Mouse (Mus musculus): ENCODE data around the gene Plekhj1. TPM values are rescaled to one million over a fixed set of nuclear protein-coding genes. Genes with fewer than 3 reads are reported as not detected.

Gene Plekhj1
- polyA plus RNA-seq, 1 experiment from 2014 or later: 142 TPM

- no peaks in the 10 kb centered on the region for H3K27me3 ChIP-seq (ENCODE audit: control insufficient read depth, insufficient read depth, low read length)
- peak overlapping the region; percentile 88 for H3K4me3 ChIP-seq (ENCODE audit: low read depth, low read length)
- DNase-seq (ENCODE audit: low spot score) (no peak), ATAC-seq (ENCODE audit: low FRiP score) (no peak)
- peak overlapping the region; percentile 89; the same call in 1 of the 2 replicates for H3K9ac ChIP-seq (ENCODE audit: low read depth, low read length)
- H3K27ac ChIP-seq (ENCODE audit: low read depth, low read length): no peak overlapping the region
- no peaks in the 10 kb centered on the region for H3K36me3 ChIP-seq (ENCODE audit: control insufficient read depth, insufficient read depth, low read length)
- no peaks in the 10 kb centered on the region for H3K9me3 ChIP-seq (ENCODE audit: control insufficient read depth, low read length)
- 87% methylated on average over 10 of the region's 10 CpGs for WGBS
- H3K4me2 ChIP-seq (replicated peaks; ENCODE audit: low read depth, low read length): peak overlapping the region; percentile 81
- H3K4me1 ChIP-seq (replicated peaks; ENCODE audit: control insufficient read depth, insufficient read depth, low read length): peaks cover 15% of the 10 kb centered on the region; the same call in 1 of the 2 replicates
Measured at GRCm38 (mm10) chr10:80827870-80828420, 29.5 kb upstream of the Plekhj1 start.

DNA sequence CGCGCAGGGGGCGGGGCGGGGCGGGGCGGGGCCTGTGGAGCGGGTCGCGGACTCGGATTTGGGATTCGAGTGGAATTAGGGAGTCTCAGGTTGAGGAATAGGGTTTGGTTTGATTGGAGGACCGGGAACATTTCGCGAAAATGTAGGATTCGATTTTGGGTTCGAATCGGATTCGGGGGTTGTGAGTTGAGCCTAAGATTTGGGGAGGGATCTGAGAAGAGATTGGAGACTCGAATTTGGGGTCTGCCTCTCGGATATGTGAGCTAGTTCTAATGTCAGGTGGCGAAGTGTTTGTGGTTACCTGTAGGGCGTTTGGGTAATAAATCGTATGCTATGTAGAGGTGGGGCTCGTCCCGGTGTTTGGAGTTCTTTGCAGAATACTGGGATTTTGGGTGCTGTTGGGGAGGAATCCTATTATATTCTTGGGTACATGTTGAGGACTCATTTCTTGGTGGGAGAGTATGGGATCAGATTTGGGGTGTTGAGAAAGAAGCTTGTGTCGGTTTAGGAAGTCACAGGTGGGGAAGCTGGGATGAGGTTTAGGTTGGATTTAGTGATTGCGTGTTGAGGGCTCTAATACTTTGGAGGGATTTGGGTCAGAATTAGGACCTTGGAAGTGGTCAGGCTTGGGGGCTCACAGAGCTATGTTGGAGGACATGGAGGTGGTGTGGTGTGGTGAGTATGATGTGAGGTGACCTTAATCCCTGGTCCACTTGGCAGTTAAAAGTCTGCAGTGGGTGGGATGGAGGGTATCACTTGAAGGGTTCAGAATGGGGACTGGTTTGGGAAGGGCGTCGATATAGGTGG is 28.8 kb upstream of the Plekhj1 start:
- H3K27ac ChIP-seq (ENCODE audit: low read depth, low read length): peak overlapping the region; percentile 80; the same call in 1 of the 2 replicates
- DNase-seq (ENCODE audit: low spot score) (no peak), ATAC-seq (ENCODE audit: low FRiP score) (no peak)
- H3K9ac ChIP-seq (ENCODE audit: low read depth, low read length): peak overlapping the region; percentile 89
- peak overlapping the region; percentile 81 for H3K4me2 ChIP-seq (replicated peaks; ENCODE audit: low read depth, low read length)
- no peaks in the 10 kb centered on the region for H3K9me3 ChIP-seq (ENCODE audit: control insufficient read depth, low read length)
- H3K36me3 ChIP-seq (ENCODE audit: control insufficient read depth, insufficient read depth, low read length): no peaks in the 10 kb centered on the region
- no peaks in the 10 kb centered on the region for H3K27me3 ChIP-seq (ENCODE audit: control insufficient read depth, insufficient read depth, low read length)
- WGBS: 11% methylated on average over 27 of the region's 29 CpGs
- H3K4me3 ChIP-seq (ENCODE audit: low read depth, low read length): peak overlapping the region; percentile 88
- peaks cover 12% of the 10 kb centered on the region; the same call in 1 of the 2 replicates for H3K4me1 ChIP-seq (replicated peaks; ENCODE audit: control insufficient read depth, insufficient read depth, low read length)

GRCm38 (mm10) chr10:80826151-80827062 is 28.0 kb upstream of the Plekhj1 start, which contains the start of gene Oaz1:
Oaz1 (plus strand) TSS chr10:80826656.
- Histone ChIP-seq H3K4me3 (ENCODE audit: low read depth, low read length) (peak within 1 kb of the TSS; percentile 88), H3K27ac (ENCODE audit: low read depth, low read length) (peak within 1 kb of the TSS; percentile 80), H3K9ac (ENCODE audit: low read depth, low read length) (peak within 1 kb of the TSS; percentile 89), H3K9me3 (ENCODE audit: control insufficient read depth, low read length) (no peaks in the 10 kb centered on the region), H3K36me3 (ENCODE audit: control insufficient read depth, insufficient read depth, low read length) (no peaks in the 10 kb centered on the region), H3K4me2 (replicated peaks; ENCODE audit: low read depth, low read length) (peak within 1 kb of the TSS; percentile 81), H3K27me3 (ENCODE audit: control insufficient read depth, insufficient read depth, low read length) (no peaks in the 10 kb centered on the region), H3K4me1 (replicated peaks; ENCODE audit: control insufficient read depth, insufficient read depth, low read length) (peaks cover 12% of the 10 kb centered on the region; the same call in 1 of the 2 replicates)
- ATAC-seq (ENCODE audit: low FRiP score): peak; percentile 97
- WGBS: under 1% methylated on average over 78 of the region's 82 CpGs
- DNase-seq (ENCODE audit: low spot score): peak; percentile 99

- no peak for DNase-seq (ENCODE audit: low spot score)
- Histone ChIP-seq H3K36me3 (ENCODE audit: control insufficient read depth, insufficient read depth, low read length) (no peaks in the 10 kb centered on the region), H3K4me1 (replicated peaks; ENCODE audit: control insufficient read depth, insufficient read depth, low read length) (peaks cover 10% of the 10 kb centered on the region; the same call in 1 of the 2 replicates), H3K27me3 (ENCODE audit: control insufficient read depth, insufficient read depth, low read length) (no peaks in the 10 kb centered on the region), H3K27ac (ENCODE audit: low read depth, low read length) (no peak overlapping the region), H3K4me3 (ENCODE audit: low read depth, low read length) (no peak overlapping the region), H3K4me2 (replicated peaks; ENCODE audit: low read depth, low read length) (no peak overlapping the region), H3K9ac (ENCODE audit: low read depth, low read length) (no peak overlapping the region), H3K9me3 (ENCODE audit: control insufficient read depth, low read length) (no peaks in the 10 kb centered on the region)
- ATAC-seq (ENCODE audit: low FRiP score): no peak
- WGBS: 73% methylated on average over 2 of the region's 2 CpGs
Measured at GRCm38 (mm10) chr10:80824827-80825226, 26.4 kb upstream of the Plekhj1 start.

- no peaks in the 10 kb centered on the region for H3K9me3 ChIP-seq (ENCODE audit: control insufficient read depth, low read length)
- WGBS: 65% methylated on average over 8 of the region's 8 CpGs
- H3K4me3 ChIP-seq (ENCODE audit: low read depth, low read length): no peak overlapping the region
- no peak overlapping the region for H3K27ac ChIP-seq (ENCODE audit: low read depth, low read length)
- no peak overlapping the region for H3K9ac ChIP-seq (ENCODE audit: low read depth, low read length)
- no peaks in the 10 kb centered on the region for H3K27me3 ChIP-seq (ENCODE audit: control insufficient read depth, insufficient read depth, low read length)
- DNase-seq (ENCODE audit: low spot score) (no peak), ATAC-seq (ENCODE audit: low FRiP score) (no peak)
- H3K4me1 ChIP-seq (replicated peaks; ENCODE audit: control insufficient read depth, insufficient read depth, low read length): peaks cover 5% of the 10 kb centered on the region; the same call in 1 of the 2 replicates
- no peaks in the 10 kb centered on the region for H3K36me3 ChIP-seq (ENCODE audit: control insufficient read depth, insufficient read depth, low read length)
- no peak overlapping the region for H3K4me2 ChIP-seq (replicated peaks; ENCODE audit: low read depth, low read length)
Measured at GRCm38 (mm10) chr10:80823847-80824643, 25.6 kb upstream of the Plekhj1 start.

DNA sequence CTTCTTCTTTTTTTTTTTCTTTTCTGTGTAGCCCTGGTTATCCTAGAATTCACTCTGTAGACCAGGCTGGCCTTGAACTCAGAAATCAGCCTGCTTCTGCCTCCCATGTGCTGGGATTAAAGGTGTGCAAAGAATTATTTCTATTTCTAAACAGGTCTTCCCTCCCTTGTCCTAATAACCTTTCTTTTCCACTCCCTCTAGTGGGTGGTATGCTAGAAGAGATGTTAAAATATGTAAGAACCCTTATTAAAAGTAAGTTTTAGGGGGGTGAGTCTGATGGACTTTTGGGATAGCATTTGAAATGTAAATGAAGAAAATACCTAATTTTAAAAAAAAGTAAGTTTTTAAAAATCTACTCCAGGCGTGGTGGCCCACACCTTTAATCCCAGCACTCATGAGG is 24.9 kb upstream of the Plekhj1 start:
- H3K9me3 ChIP-seq (ENCODE audit: control insufficient read depth, low read length): no peaks in the 10 kb centered on the region
- H3K27me3 ChIP-seq (ENCODE audit: control insufficient read depth, insufficient read depth, low read length): no peaks in the 10 kb centered on the region
- no peak overlapping the region for H3K9ac ChIP-seq (ENCODE audit: low read depth, low read length)
- H3K4me3 ChIP-seq (ENCODE audit: low read depth, low read length): no peak overlapping the region
- no peak for DNase-seq (ENCODE audit: low spot score)
- H3K4me1 ChIP-seq (replicated peaks; ENCODE audit: control insufficient read depth, insufficient read depth, low read length): peaks cover 5% of the 10 kb centered on the region; the same call in 1 of the 2 replicates
- WGBS: 83% methylated on average over 1 of the region's 1 CpGs
- H3K4me2 ChIP-seq (replicated peaks; ENCODE audit: low read depth, low read length): no peak overlapping the region
- no peak overlapping the region for H3K27ac ChIP-seq (ENCODE audit: low read depth, low read length)
- H3K36me3 ChIP-seq (ENCODE audit: control insufficient read depth, insufficient read depth, low read length): no peaks in the 10 kb centered on the region
- no peak for ATAC-seq (ENCODE audit: low FRiP score)

GRCm38 (mm10) chr10:80822528-80822927 is 24.1 kb upstream of the Plekhj1 start:
- H3K9ac ChIP-seq (ENCODE audit: low read depth, low read length): no peak overlapping the region
- no peak overlapping the region for H3K4me2 ChIP-seq (replicated peaks; ENCODE audit: low read depth, low read length)
- DNase-seq (ENCODE audit: low spot score) (no peak), ATAC-seq (ENCODE audit: low FRiP score) (no peak)
- H3K36me3 ChIP-seq (ENCODE audit: control insufficient read depth, insufficient read depth, low read length): no peaks in the 10 kb centered on the region
- H3K9me3 ChIP-seq (ENCODE audit: control insufficient read depth, low read length): no peaks in the 10 kb centered on the region
- no peaks in the 10 kb centered on the region for H3K4me1 ChIP-seq (replicated peaks; ENCODE audit: control insufficient read depth, insufficient read depth, low read length)
- H3K4me3 ChIP-seq (ENCODE audit: low read depth, low read length): no peak overlapping the region
- no peak overlapping the region for H3K27ac ChIP-seq (ENCODE audit: low read depth, low read length)
- H3K27me3 ChIP-seq (ENCODE audit: control insufficient read depth, insufficient read depth, low read length): no peaks in the 10 kb centered on the region
- 93% methylated on average over 5 of the region's 5 CpGs for whole genome bisulfite sequencing

- DNase-seq (ENCODE audit: low spot score) (no peak), ATAC-seq (ENCODE audit: low FRiP score) (no peak)
- 44% methylated on average over 2 of the region's 2 CpGs for WGBS
- H3K9ac ChIP-seq (ENCODE audit: low read depth, low read length): no peak overlapping the region
- no peaks in the 10 kb centered on the region for H3K9me3 ChIP-seq (ENCODE audit: control insufficient read depth, low read length)
- no peak overlapping the region for H3K4me2 ChIP-seq (replicated peaks; ENCODE audit: low read depth, low read length)
- H3K36me3 ChIP-seq (ENCODE audit: control insufficient read depth, insufficient read depth, low read length): no peaks in the 10 kb centered on the region
- no peaks in the 10 kb centered on the region for H3K27me3 ChIP-seq (ENCODE audit: control insufficient read depth, insufficient read depth, low read length)
- no peak overlapping the region for H3K4me3 ChIP-seq (ENCODE audit: low read depth, low read length)
- H3K27ac ChIP-seq (ENCODE audit: low read depth, low read length): no peak overlapping the region
- H3K4me1 ChIP-seq (replicated peaks; ENCODE audit: control insufficient read depth, insufficient read depth, low read length): no peaks in the 10 kb centered on the region
Measured at GRCm38 (mm10) chr10:80821991-80822390, 23.6 kb upstream of the Plekhj1 start.

Data from hindbrain, embryonic 11.5 days (tissue).